Mouse (Mus musculus) lung, embryonic 15.5 days (tissue): ENCODE results near the gene Havcr2. TPM values are rescaled to one million over a fixed set of nuclear protein-coding genes. Genes with fewer than 3 reads are reported as not detected.

ENCODE experiments used
- polyA plus RNA-seq: library from polyadenylated mRNA; unstranded; fragments of >200 nt; fragmentation: Nextera tagmentation; extraction: Ambion mirVana; gene quantifications from 2 replicates; pipeline ENCODE4 v1.2.1, GENCODE M21; 2015

Havcr2 gene
- polyA plus RNA-seq, 1 experiment from 2014 or later = 0.15 TPM

Other genes with a start within 250 kb of the Havcr2 start
- 0.09 TPM in 2 replicates for gene Fndc9, start 219.4 kb upstream of the Havcr2 start, polyA plus RNA-seq
- 6.5 and 7.8 TPM in 2 replicates for gene Cyfip2, start 142.1 kb upstream of the Havcr2 start, polyA plus RNA-seq
- gene Itk, start 65.4 kb upstream of the Havcr2 start, polyA plus RNA-seq = 0.13 and 0.80 TPM in 2 replicates
- 0.06 TPM in 1 of 2 replicates, not detected in the other for gene Fam71b, start 58.4 kb upstream of the Havcr2 start, polyA plus RNA-seq
- gene Med7, start 18.0 kb upstream of the Havcr2 start, polyA plus RNA-seq = 68.5 and 69.5 TPM in 2 replicates
- gene Gm12169, start 69.3 kb downstream of the Havcr2 start, polyA plus RNA-seq = not detected in 2 replicates
- gene BC053393, start 116.6 kb downstream of the Havcr2 start, polyA plus RNA-seq = not detected in 2 replicates
- gene Dppa1, start 174.3 kb downstream of the Havcr2 start, polyA plus RNA-seq = not detected in 2 replicates